22 mouse cellular contexts compared by ENCODE assay signal in the genomic region with DNA sequence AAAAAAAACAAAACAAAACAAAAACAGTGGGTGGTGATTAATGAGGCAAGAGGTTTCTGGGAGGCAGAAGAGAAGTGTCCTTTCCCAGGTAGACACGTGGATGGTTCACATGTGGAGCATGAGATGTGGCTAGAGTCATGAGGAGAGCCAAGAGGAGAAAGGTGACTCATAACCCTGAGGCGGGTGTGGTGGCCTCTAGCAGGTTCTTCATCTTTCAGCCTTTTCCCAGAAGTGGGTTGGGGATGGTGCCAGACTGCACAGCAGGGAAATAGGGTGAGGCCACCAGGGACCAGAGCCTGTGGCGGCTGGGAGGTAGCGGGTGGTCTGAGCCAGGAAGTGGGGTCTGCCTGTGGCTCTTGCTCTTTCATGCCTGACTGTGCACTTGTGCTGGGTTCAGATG. TPM values are rescaled to one million over a fixed set of nuclear protein-coding genes. Genes with fewer than 3 reads are reported as not detected.
A peak's percentile ranks its signal among the peaks of the same experiment; 100 is the strongest.
DNase-seq lines count a peak whose midpoint lies in the region; ATAC-seq and TF ChIP-seq lines count a peak whose summit lies in the region.
"Had no signal": no experiment of that assay in that cellular context is flagged by ENCODE, and none has a peak within 500 bp of the region (broad histone marks: within the 10 kb centered on the region; RNA-seq: fewer than 3 reads in every experiment).

No protein-coding gene starts in this region.

- no peaks in the 10 kb centered on the region for H3K79me2 ChIP-seq in MEL (ENCODE audit: control insufficient read depth, insufficient read depth, low read length, poor library complexity)

- no peak overlapping the region for H3K4me3 ChIP-seq in MEL (ENCODE audit: control insufficient read depth in 1 of 2, insufficient read depth in 1 of 2, low read depth in 2 of 2, low read length in 2 of 2)
- no peak overlapping the region for H3K4me3 ChIP-seq in intestine, embryonic 15.5 days (replicated peaks)
- no peak overlapping the region for H3K4me3 ChIP-seq in stomach, postnatal 0 days (ENCODE audit: low read depth, low read length)
- no peak overlapping the region for H3K4me3 ChIP-seq in hindbrain, postnatal 0 days (ENCODE audit: low read length)
- H3K4me3 ChIP-seq: embryonic facial prominence, embryonic 15.5 days; forebrain, embryonic 13.5 days; gastrocnemius, adult 2 months; heart, embryonic 13.5 days; kidney, embryonic 15.5 days; limb, embryonic 10.5 days had no signal

- TF ChIP-seq CTCF in MEL (IDR thresholded peaks at IDR 0.05 in 2 of 3, conservative IDR thresholded peaks at IDR 0.05 in 1 of 3; ENCODE audit: control insufficient read depth in 1 of 3, insufficient read depth in 1 of 3, low read depth in 2 of 3, low read length in 3 of 3, poor library complexity in 1 of 3, severe bottlenecking in 1 of 3) = no peak
- TF ChIP-seq CTCF in stomach, postnatal 0 days (IDR thresholded peaks at IDR 0.05; ENCODE audit: low read depth) = no peak
- TF ChIP-seq CTCF in hindbrain, postnatal 0 days (IDR thresholded peaks at IDR 0.05; ENCODE audit: low read depth) = no peak

- 80% methylated on average over 4 of the region's 4 CpGs for WGBS in intestine, embryonic 15.5 days
- WGBS in stomach, postnatal 0 days = 58% methylated on average over 4 of the region's 4 CpGs
- WGBS in hindbrain, postnatal 0 days = 85% methylated on average over 4 of the region's 4 CpGs

- H3K36me3 ChIP-seq in MEL (ENCODE audit: control insufficient read depth in 1 of 2, insufficient read depth in 2 of 2, low read length in 2 of 2) = peaks cover 0 to 5% of the 10 kb centered on the region in 2 experiments; a peak in 2 of 4 replicates
- H3K36me3 ChIP-seq in intestine, embryonic 15.5 days = no peaks in the 10 kb centered on the region
- H3K36me3 ChIP-seq in stomach, postnatal 0 days (ENCODE audit: control insufficient read depth, insufficient read depth, low read length) = no peaks in the 10 kb centered on the region
- H3K36me3 ChIP-seq in hindbrain, postnatal 0 days (ENCODE audit: insufficient read depth, low read length) = no peaks in the 10 kb centered on the region
- H3K36me3 ChIP-seq: embryonic facial prominence, embryonic 15.5 days; kidney, embryonic 15.5 days; limb, embryonic 10.5 days had no signal

- no peak for TF ChIP-seq RAD21 in MEL (IDR thresholded peaks at IDR 0.05; ENCODE audit: low read depth, low read length)

- H3K4me2 ChIP-seq in intestine, embryonic 15.5 days (replicated peaks) = no peak overlapping the region
- H3K4me2 ChIP-seq in stomach, postnatal 0 days (replicated peaks; ENCODE audit: low read depth) = no peak overlapping the region
- H3K4me2 ChIP-seq in hindbrain, postnatal 0 days (ENCODE audit: low read depth, low read length) = no peak overlapping the region
- H3K4me2 ChIP-seq: embryonic facial prominence, embryonic 15.5 days; forebrain, embryonic 13.5 days; heart, embryonic 13.5 days; kidney, embryonic 15.5 days; liver, embryonic 11.5 days; midbrain, embryonic 11.5 days had no signal

- H3K4me1 ChIP-seq in MEL (ENCODE audit: control insufficient read depth in 1 of 2, insufficient read depth in 2 of 2, low read length in 2 of 2) = peaks cover 6 to 11% of the 10 kb centered on the region in 2 experiments; a peak in 2 of 4 replicates
- no peaks in the 10 kb centered on the region for H3K4me1 ChIP-seq in intestine, embryonic 15.5 days (replicated peaks)
- no peaks in the 10 kb centered on the region for H3K4me1 ChIP-seq in stomach, postnatal 0 days (replicated peaks; ENCODE audit: control insufficient read depth, insufficient read depth)
- H3K4me1 ChIP-seq in hindbrain, postnatal 0 days (ENCODE audit: insufficient read depth, low read length) = no peaks in the 10 kb centered on the region
- H3K4me1 ChIP-seq: embryonic facial prominence, embryonic 15.5 days; forebrain, embryonic 13.5 days had no signal

- no peak for TF ChIP-seq POLR2A in MEL (IDR thresholded peaks at IDR 0.05; ENCODE audit: control insufficient read depth in 1 of 2, insufficient read depth in 1 of 2, low read depth in 1 of 2, low read length in 2 of 2, poor library complexity in 1 of 2)

- H3K27me3 ChIP-seq in MEL (ENCODE audit: control insufficient read depth in 1 of 2, insufficient read depth in 2 of 2, low read length in 2 of 2) = no peaks in the 10 kb centered on the region
- H3K27me3 ChIP-seq in intestine, embryonic 15.5 days (replicated peaks) = no peaks in the 10 kb centered on the region
- no peaks in the 10 kb centered on the region for H3K27me3 ChIP-seq in stomach, postnatal 0 days (ENCODE audit: control insufficient read depth, insufficient read depth, low read length)
- H3K27me3 ChIP-seq in hindbrain, postnatal 0 days (ENCODE audit: insufficient read depth, low read length) = no peaks in the 10 kb centered on the region
- H3K27me3 ChIP-seq: embryonic facial prominence, embryonic 15.5 days; forebrain, embryonic 13.5 days; heart, embryonic 13.5 days; kidney, embryonic 15.5 days had no signal

- intact Hi-C loops in left cerebral cortex, postnatal 36 days (cut with DNase I) = no loop called here

- H3K9ac ChIP-seq in MEL (ENCODE audit: control insufficient read depth, low read depth, low read length, poor library complexity, severe bottlenecking) = no peak overlapping the region
- no peak overlapping the region for H3K9ac ChIP-seq in intestine, embryonic 15.5 days
- H3K9ac ChIP-seq in stomach, postnatal 0 days (ENCODE audit: low read length) = no peak overlapping the region
- no peak overlapping the region for H3K9ac ChIP-seq in hindbrain, postnatal 0 days (replicated peaks; ENCODE audit: low read length)
- H3K9ac ChIP-seq: embryonic facial prominence, embryonic 15.5 days; forebrain, embryonic 13.5 days; heart, embryonic 13.5 days; kidney, embryonic 15.5 days had no signal

- H3K9me3 ChIP-seq in MEL (replicated peaks; ENCODE audit: insufficient read depth, low read length) = no peaks in the 10 kb centered on the region
- no peaks in the 10 kb centered on the region for H3K9me3 ChIP-seq in intestine, embryonic 15.5 days
- no peaks in the 10 kb centered on the region for H3K9me3 ChIP-seq in stomach, postnatal 0 days (ENCODE audit: control insufficient read depth, low read length)
- no peaks in the 10 kb centered on the region for H3K9me3 ChIP-seq in hindbrain, postnatal 0 days (ENCODE audit: low read length)
- H3K9me3 ChIP-seq: embryonic facial prominence, embryonic 15.5 days; forebrain, embryonic 13.5 days; kidney, embryonic 15.5 days; limb, embryonic 10.5 days had no signal

- peak; percentile 24 to 58 for DNase-seq in urinary bladder, adult 18-20 months (ENCODE audit: low spot score in 2 of 2)
- DNase-seq in urinary bladder, postnatal 25 days (ENCODE audit: low spot score) = no peak
- peak; percentile 49 for DNase-seq in MEL (ENCODE audit: low read depth, low spot score)
- DNase-seq in stomach, postnatal 0 days (ENCODE audit: low spot score) = peak; percentile 68
- no peak for DNase-seq in hindbrain, postnatal 0 days (ENCODE audit: low spot score)
- DNase-seq in frontal cortex, adult 2 months (ENCODE audit: extremely low spot score in 1 of 2, low spot score in 1 of 2) = no peak
- no peak for DNase-seq in left cerebral cortex, postnatal 36 days (ENCODE audit: low spot score in 2 of 2)
- DNase-seq: adrenal gland, adult 8-10 months; cerebellum, postnatal 10 days; embryo, embryonic 11 days; gastrocnemius, adult 2 months; heart, postnatal 4 days; layer of hippocampus, postnatal 36 days had no signal

- H3K27ac ChIP-seq in MEL (ENCODE audit: control insufficient read depth, low read depth, low read length) = no peak overlapping the region
- no peak overlapping the region for H3K27ac ChIP-seq in intestine, embryonic 15.5 days
- no peak overlapping the region for H3K27ac ChIP-seq in stomach, postnatal 0 days (replicated peaks)
- no peak overlapping the region for H3K27ac ChIP-seq in hindbrain, postnatal 0 days
- H3K27ac ChIP-seq: embryonic facial prominence, embryonic 15.5 days; forebrain, embryonic 13.5 days; gastrocnemius, adult 2 months; heart, embryonic 13.5 days; kidney, embryonic 15.5 days; limb, embryonic 10.5 days; macrophage had no signal

- TF ChIP-seq EP300 in MEL (IDR thresholded peaks at IDR 0.05; ENCODE audit: low read depth in 1 of 2, low read length in 2 of 2) = no peak
- TF ChIP-seq EP300 in stomach, postnatal 0 days (optimal IDR thresholded peaks at IDR 0.05) = no peak

- peak; percentile 48 for ATAC-seq in intestine, embryonic 15.5 days
- peak; percentile 87 for ATAC-seq in stomach, postnatal 0 days (ENCODE audit: low FRiP score, low TSS enrichment)
- no peak for ATAC-seq in hindbrain, postnatal 0 days
- ATAC-seq: forebrain, embryonic 13.5 days had no signal

RNA-seq across cellular contexts. Expression of a gene that starts 21.6 kb away (rescaled TPM):
- total RNA-seq in MEL (2012; rRNA removed) = 111 and 136 TPM in 2 replicates
- polyA plus RNA-seq in MEL (2012; ENCODE audit: insufficient read depth in 1 of 2, insufficient read length in 2 of 2, low read depth in 1 of 2, low replicate concordance in 2 of 2, missing spikeins in 1 of 2) = 100 to 1,000 TPM; 102 to 121 TPM
- polyA plus RNA-seq in intestine, embryonic 15.5 days (2015; fragmentation: Nextera tagmentation; extraction: Ambion mirVana) = 0.97 and 1.2 TPM in 2 replicates
- polyA plus RNA-seq in stomach, postnatal 0 days (2015; fragmentation: Nextera tagmentation; extraction: Ambion mirVana) = 0.73 and 0.97 TPM in 2 replicates
- 52.2 and 55.5 TPM in 2 replicates for total RNA-seq in hindbrain, postnatal 0 days (2014; rRNA removed)
- 0.89 and 1.6 TPM in 2 replicates for polyA plus RNA-seq in hindbrain, postnatal 0 days (2015; fragmentation: Nextera tagmentation; extraction: Ambion mirVana)
- 29.3 and 29.9 TPM in 2 replicates for polyA plus RNA-seq in frontal cortex, adult 2 months (2012; rRNA removed)
- total RNA-seq in left cerebral cortex, postnatal 36 days (2021) = 10 to 100 TPM; 71.2 to 75.5 TPM

RNA-seq across cellular contexts. Expression of a gene that starts 37.0 kb away (rescaled TPM):
- 5.2 TPM in 2 replicates for total RNA-seq in MEL (2012; rRNA removed)
- 1 to 10 TPM in 1 of 2 experiments, not detected in 1; 6.8 TPM for polyA plus RNA-seq in MEL (2012; ENCODE audit: insufficient read depth in 1 of 2, insufficient read length in 2 of 2, low read depth in 1 of 2, low replicate concordance in 2 of 2, missing spikeins in 1 of 2)
- polyA plus RNA-seq in intestine, embryonic 15.5 days (2015; fragmentation: Nextera tagmentation; extraction: Ambion mirVana) = 11.0 and 13.9 TPM in 2 replicates
- 9.6 and 10.2 TPM in 2 replicates for polyA plus RNA-seq in stomach, postnatal 0 days (2015; fragmentation: Nextera tagmentation; extraction: Ambion mirVana)
- total RNA-seq in hindbrain, postnatal 0 days (2014; rRNA removed) = 12.1 and 13.9 TPM in 2 replicates
- polyA plus RNA-seq in hindbrain, postnatal 0 days (2015; fragmentation: Nextera tagmentation; extraction: Ambion mirVana) = 4.6 and 4.8 TPM in 2 replicates
- 31.3 and 34.9 TPM in 2 replicates for polyA plus RNA-seq in frontal cortex, adult 2 months (2012; rRNA removed)
- 10 to 100 TPM; 21.0 to 24.9 TPM for total RNA-seq in left cerebral cortex, postnatal 36 days (2021)

RNA-seq across cellular contexts. Expression of a gene that starts 44.4 kb away (rescaled TPM):
- 0.26 and 0.81 TPM in 2 replicates for total RNA-seq in MEL (2012; rRNA removed)
- polyA plus RNA-seq in MEL (2012; ENCODE audit: insufficient read depth in 1 of 2, insufficient read length in 2 of 2, low read depth in 1 of 2, low replicate concordance in 2 of 2, missing spikeins in 1 of 2) = 1 to 10 TPM in 1 of 2 experiments, not detected in 1; 2.8 TPM
- polyA plus RNA-seq in intestine, embryonic 15.5 days (2015; fragmentation: Nextera tagmentation; extraction: Ambion mirVana) = 103 and 125 TPM in 2 replicates
- polyA plus RNA-seq in stomach, postnatal 0 days (2015; fragmentation: Nextera tagmentation; extraction: Ambion mirVana) = 514 and 560 TPM in 2 replicates
- total RNA-seq in hindbrain, postnatal 0 days (2014; rRNA removed) = not detected in 2 replicates
- polyA plus RNA-seq in hindbrain, postnatal 0 days (2015; fragmentation: Nextera tagmentation; extraction: Ambion mirVana) = 0.28 and 0.51 TPM in 2 replicates
- polyA plus RNA-seq in frontal cortex, adult 2 months (2012; rRNA removed) = 0.23 and 0.30 TPM in 2 replicates
- not detected for total RNA-seq in left cerebral cortex, postnatal 36 days (2021)
- total RNA-seq: heart, postnatal 4 days; layer of hippocampus, postnatal 36 days had no signal
- polyA plus RNA-seq: heart, embryonic 13.5 days; limb, embryonic 10.5 days; liver, embryonic 11.5 days; macrophage had no signal

RNA-seq across cellular contexts. Expression of a gene that starts 51.5 kb away (rescaled TPM):
- 11.4 and 12.5 TPM in 2 replicates for total RNA-seq in MEL (2012; rRNA removed)
- 10 to 100 TPM in 1 of 2 experiments, not detected in 1; 12.0 TPM for polyA plus RNA-seq in MEL (2012; ENCODE audit: insufficient read depth in 1 of 2, insufficient read length in 2 of 2, low read depth in 1 of 2, low replicate concordance in 2 of 2, missing spikeins in 1 of 2)
- 33.3 and 37.5 TPM in 2 replicates for polyA plus RNA-seq in intestine, embryonic 15.5 days (2015; fragmentation: Nextera tagmentation; extraction: Ambion mirVana)
- 23.4 and 24.3 TPM in 2 replicates for polyA plus RNA-seq in stomach, postnatal 0 days (2015; fragmentation: Nextera tagmentation; extraction: Ambion mirVana)
- total RNA-seq in hindbrain, postnatal 0 days (2014; rRNA removed) = 95.7 and 95.9 TPM in 2 replicates
- 65.4 and 66.8 TPM in 2 replicates for polyA plus RNA-seq in hindbrain, postnatal 0 days (2015; fragmentation: Nextera tagmentation; extraction: Ambion mirVana)
- polyA plus RNA-seq in frontal cortex, adult 2 months (2012; rRNA removed) = 49.0 and 51.4 TPM in 2 replicates
- total RNA-seq in left cerebral cortex, postnatal 36 days (2021) = 10 to 100 TPM; 48.1 to 49.8 TPM

Comparison
In these comparisons a context has a peak if more than half of its experiments do, and no peak if none do; other contexts are left out.
1. DNase-seq: peak in urinary bladder, adult 18-20 months (2 of 2), MEL (single experiment) and stomach, postnatal 0 days (single experiment); none in urinary bladder, postnatal 25 days (single experiment), hindbrain, postnatal 0 days (single experiment), frontal cortex, adult 2 months (0 of 2) and left cerebral cortex, postnatal 36 days (0 of 2).
2. RNA of a gene that starts 21.6 kb away (polyA plus RNA-seq): 102 to 121 TPM in MEL and 29.3 to 29.9 TPM in frontal cortex, adult 2 months; 0.89 to 1.6 TPM in hindbrain, postnatal 0 days, 0.97 to 1.2 TPM in intestine, embryonic 15.5 days and 0.73 to 0.97 TPM in stomach, postnatal 0 days; every median in the first group is over 10 times any median in the second.
3. RNA of a gene that starts 44.4 kb away (polyA plus RNA-seq): 514 to 560 TPM in stomach, postnatal 0 days and 103 to 125 TPM in intestine, embryonic 15.5 days; 2.8 TPM in MEL, 0.28 to 0.51 TPM in hindbrain, postnatal 0 days and 0.23 to 0.30 TPM in frontal cortex, adult 2 months; every median in the first group is over 10 times any median in the second.